Mouse (Mus musculus) liver, embryonic 15.5 days (tissue): Measurements from ENCODE around the gene Lgi4. TPM values are rescaled to one million over a fixed set of nuclear protein-coding genes. Genes with fewer than 3 reads are reported as not detected.

ENCODE experiments used
- ATAC-seq: fragments of 200-750 bp; cut with Nextera tagmentation; 2 replicates; pipeline ENCODE4 v1.8.0; 2017; ENCODE audit warnings: moderate number of reproducible peaks, mild to moderate bottlenecking, moderate library complexity; ENCODE audit not compliant: insufficient read depth
- H3K27ac ChIP-seq: fragments of 300-500 bp; sonication (generic); replicated peaks from 2 replicates; pipeline ENCODE4 v1.5.1; 2015; ENCODE audit warnings: mild to moderate bottlenecking, inconsistent platforms
- H3K27me3 ChIP-seq: fragments of 300-500 bp; sonication (generic); 2 replicates; pipeline ENCODE4 v1.6.1; 2015; ENCODE audit warnings: mild to moderate bottlenecking, inconsistent platforms
- H3K36me3 ChIP-seq: fragments of 300-500 bp; sonication (generic); replicated peaks from 2 replicates; pipeline ENCODE4 v1.6.1; 2015; ENCODE audit warnings: moderate library complexity, mild to moderate bottlenecking, inconsistent platforms
- H3K4me1 ChIP-seq: fragments of 300-500 bp; sonication (generic); replicated peaks from 2 replicates; pipeline ENCODE4 v1.6.1; 2015; ENCODE audit warnings: inconsistent platforms
- H3K4me2 ChIP-seq: fragments of 300-500 bp; sonication (generic); 2 replicates; pipeline ENCODE4 v1.6.1; 2015; ENCODE audit warnings: moderate library complexity, mild to moderate bottlenecking, inconsistent platforms
- H3K4me3 ChIP-seq: fragments of 300-500 bp; sonication (generic); replicated peaks from 2 replicates; pipeline ENCODE4 v1.5.1; 2015; ENCODE audit warnings: mild to moderate bottlenecking, inconsistent platforms
- H3K9ac ChIP-seq: fragments of 300-500 bp; sonication (generic); 2 replicates; pipeline ENCODE4 v1.6.1; 2015; ENCODE audit warnings: moderate library complexity, mild to moderate bottlenecking, inconsistent platforms
- H3K9me3 ChIP-seq: fragments of 300-500 bp; sonication (generic); replicated peaks from 2 replicates; pipeline ENCODE4 v1.6.1; 2016; ENCODE audit warnings: inconsistent platforms
- WGBS: fragments of 180-500 bp; shearing (Covaris S2); methylation state at CpG from one replicate; pipeline ENCODE4 v1.1.7; 2015; ENCODE audit warnings: mixed read lengths; ENCODE audit not compliant: insufficient replicate concordance; 5-methylcytosine and 5-hydroxymethylcytosine counted together
- polyA plus RNA-seq: library from polyadenylated mRNA; unstranded; fragments of >200 nt; fragmentation: Nextera tagmentation; extraction: Ambion mirVana; gene quantifications from 2 replicates; pipeline ENCODE4 v1.2.1, GENCODE M21; 2015

Gene Lgi4
- polyA plus RNA-seq, 1 experiment from 2014 or later: not detected

DNA sequence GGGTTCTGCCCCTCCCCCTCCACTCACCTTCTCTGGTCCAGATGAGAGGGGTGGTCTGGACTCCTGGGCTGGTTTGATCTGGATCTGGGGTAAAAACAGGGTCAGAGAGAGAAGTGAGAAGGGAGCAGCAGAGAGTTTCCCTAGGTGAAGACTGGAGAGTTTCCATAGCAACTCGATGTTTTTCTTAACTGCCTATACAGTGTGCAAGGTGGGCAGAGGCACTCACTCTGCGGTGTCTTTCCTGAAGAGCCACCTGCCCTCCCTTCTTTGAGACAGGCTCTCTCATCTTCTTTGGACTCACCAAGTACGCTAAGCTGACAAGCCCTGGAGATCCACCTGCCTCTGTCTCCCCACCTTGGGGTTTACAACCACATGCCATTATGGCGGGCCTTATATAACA lies 20.1 kb upstream of the Lgi4 start:
- H3K4me3 ChIP-seq: no peak overlapping the region
- 73% methylated on average over 4 of the region's 4 CpGs for WGBS
- ATAC-seq: no peak
- H3K9me3 ChIP-seq: no peaks in the 10 kb centered on the region
- H3K9ac ChIP-seq: no peak overlapping the region
- no peak overlapping the region for H3K4me2 ChIP-seq
- no peak overlapping the region for H3K27ac ChIP-seq
- peaks cover 9% of the 10 kb centered on the region; the same call in 1 of the 2 replicates for H3K4me1 ChIP-seq
- H3K27me3 ChIP-seq: peaks cover 24% of the 10 kb centered on the region
- no peaks in the 10 kb centered on the region for H3K36me3 ChIP-seq

DNA sequence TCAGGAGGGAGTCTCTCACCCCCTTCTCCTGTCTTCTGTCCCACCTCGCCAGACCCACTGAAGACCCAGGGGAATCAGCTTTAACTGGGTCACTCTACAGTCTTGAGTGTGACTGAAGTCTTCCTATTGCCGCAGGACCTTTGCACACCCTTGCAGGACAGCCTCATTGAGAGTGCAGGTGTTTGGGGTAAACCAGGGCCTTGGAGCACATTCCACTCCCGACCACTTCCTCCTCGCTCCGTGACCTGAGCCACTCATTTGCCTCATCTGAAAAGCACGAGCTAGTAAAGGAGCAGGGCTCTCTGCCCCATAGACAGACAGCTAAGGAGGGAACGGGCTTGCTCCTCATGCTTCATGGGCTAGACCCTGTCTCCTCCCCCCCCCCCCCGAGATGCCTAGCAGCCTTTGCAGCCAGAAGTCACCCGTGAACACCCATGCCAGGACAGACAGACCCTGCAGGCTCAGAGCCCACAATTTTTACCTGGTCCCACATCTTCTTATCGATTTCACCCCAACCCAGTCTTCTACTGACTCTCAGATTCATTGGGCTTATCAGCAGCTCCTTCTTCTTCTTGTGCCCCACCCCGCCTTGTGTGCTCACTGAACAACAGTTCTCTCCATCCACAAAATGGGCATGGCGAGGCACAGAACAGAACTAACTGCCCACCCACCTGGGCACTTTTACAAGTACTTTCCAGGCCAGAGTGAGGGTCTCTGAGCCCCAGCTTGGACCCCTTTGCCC lies 18.7 kb upstream of the Lgi4 start:
- Histone ChIP-seq H3K9me3 (no peaks in the 10 kb centered on the region), H3K36me3 (no peaks in the 10 kb centered on the region), H3K4me1 (0 out of 2 replicates have a peak, but pooled peaks cover 4% of the 10 kb centered on the region), H3K4me3 (no peak overlapping the region), H3K4me2 (0 out of 2 replicates have a peak overlapping the region, but pooled peaks have one; percentile 52), H3K27me3 (peaks cover 30% of the 10 kb centered on the region), H3K27ac (no peak overlapping the region), H3K9ac (no peak overlapping the region)
- no peak for ATAC-seq
- 31% methylated on average over 12 of the region's 12 CpGs for WGBS

DNA sequence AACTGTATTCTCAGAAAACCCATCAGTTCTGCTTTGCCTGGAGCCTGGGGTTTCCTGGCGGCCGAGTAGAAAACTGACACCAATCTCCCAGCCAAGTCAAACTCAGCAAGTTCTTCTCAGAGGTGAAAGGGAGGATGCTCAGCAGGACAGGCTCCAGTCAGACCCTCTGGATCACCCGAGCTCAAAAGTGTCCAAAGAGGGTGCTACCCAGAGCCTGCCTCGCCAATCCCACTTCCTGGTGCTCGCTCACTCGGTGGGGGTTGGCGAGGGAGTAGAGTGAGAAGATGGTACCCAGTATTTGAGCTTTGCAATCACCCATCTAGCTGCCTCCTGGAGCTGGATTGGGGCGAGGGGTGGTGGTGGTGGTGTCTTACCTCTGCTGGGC lies 18.1 kb upstream of the Lgi4 start:
- WGBS: 14% methylated on average over 8 of the region's 8 CpGs
- Histone ChIP-seq H3K4me1 (0 out of 2 replicates have a peak, but pooled peaks cover 4% of the 10 kb centered on the region), H3K9me3 (no peaks in the 10 kb centered on the region), H3K4me2 (peak overlapping the region; percentile 52), H3K27me3 (peaks cover 30% of the 10 kb centered on the region), H3K27ac (no peak overlapping the region), H3K36me3 (no peaks in the 10 kb centered on the region), H3K9ac (no peak overlapping the region), H3K4me3 (peak overlapping the region; percentile 43)
- no peak for ATAC-seq

DNA sequence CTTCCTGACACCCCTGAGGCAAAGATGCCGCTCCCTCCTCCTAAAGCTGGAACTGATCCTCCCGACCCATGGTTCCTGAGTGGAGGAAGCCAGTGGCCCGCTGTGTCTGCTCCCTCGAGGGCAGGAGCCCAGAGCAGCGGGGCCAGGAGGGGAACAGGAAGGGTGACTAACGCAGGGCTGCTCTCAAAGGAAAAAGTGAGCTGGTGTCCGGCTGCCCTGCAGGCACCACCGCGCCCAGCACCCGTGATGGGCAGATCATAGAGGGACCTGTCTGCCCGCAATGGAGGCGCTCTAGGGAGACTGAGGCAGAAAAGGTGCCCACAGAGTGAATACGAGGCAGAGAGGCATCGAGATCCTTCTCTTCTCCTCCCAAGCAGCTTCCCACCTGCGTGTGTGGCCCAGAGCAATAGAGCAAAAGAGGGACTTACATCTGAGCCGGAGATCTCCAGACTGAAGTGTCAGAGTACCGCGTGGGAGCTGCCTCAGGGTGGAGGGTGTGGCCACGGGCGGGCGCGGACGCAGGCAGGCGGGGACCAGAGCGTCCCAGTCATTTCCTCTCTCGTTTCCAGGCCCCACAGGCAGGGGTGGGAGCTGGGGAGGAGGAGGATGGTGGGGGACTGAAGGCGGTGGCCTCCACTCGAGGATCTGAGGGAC lies 17.4 kb upstream of the Lgi4 start:
- H3K4me2 ChIP-seq: peak overlapping the region; percentile 52
- peak overlapping the region; percentile 43 for H3K4me3 ChIP-seq
- WGBS: 2% methylated on average over 28 of the region's 28 CpGs
- peak; percentile 37; the same call in 1 of the 2 replicates for ATAC-seq
- H3K9ac ChIP-seq: no peak overlapping the region
- H3K27me3 ChIP-seq: peaks cover 30% of the 10 kb centered on the region
- no peaks in the 10 kb centered on the region for H3K9me3 ChIP-seq
- no peaks in the 10 kb centered on the region for H3K36me3 ChIP-seq
- no peak overlapping the region; the same call in 1 of the 2 replicates for H3K27ac ChIP-seq
- 0 out of 2 replicates have a peak, but pooled peaks cover 4% of the 10 kb centered on the region for H3K4me1 ChIP-seq

DNA sequence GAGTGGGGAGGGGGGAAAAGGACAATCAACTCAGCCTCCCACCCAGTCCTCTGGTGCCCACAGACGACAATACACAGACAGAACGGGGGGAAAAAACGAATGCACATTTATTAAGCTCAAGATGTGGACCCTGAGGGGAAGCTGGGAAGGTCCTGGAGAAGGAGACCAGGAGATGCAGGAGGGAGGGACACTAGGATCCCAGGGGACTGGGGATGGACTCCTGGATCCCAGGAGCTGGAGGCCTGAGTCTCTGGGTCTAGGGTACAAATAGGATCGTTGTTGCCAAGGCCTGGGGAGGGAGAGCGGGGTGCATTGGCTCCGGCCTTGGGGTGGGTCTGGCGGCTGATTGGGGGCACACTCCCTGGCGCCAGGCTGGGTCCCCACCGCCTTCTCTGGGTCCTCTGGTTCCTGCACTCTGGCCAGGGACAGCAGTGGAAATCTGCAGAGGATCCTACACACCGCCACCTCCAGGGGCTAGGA lies 16.7 kb upstream of the Lgi4 start, which contains the start of gene Fxyd5:
Gene Fxyd5, minus strand, starts transcription at position 51 of the 480 bp plus-strand sequence.
- no peaks in the 10 kb centered on the region for H3K9me3 ChIP-seq
- no peak for ATAC-seq
- H3K27me3 ChIP-seq: peaks cover 30% of the 10 kb centered on the region
- peak within 1 kb of the TSS; percentile 43 for H3K4me3 ChIP-seq
- peak within 1 kb of the TSS; percentile 52 for H3K4me2 ChIP-seq
- no peaks in the 10 kb centered on the region for H3K36me3 ChIP-seq
- no peak within 1 kb of the TSS; the same call in 1 of the 2 replicates for H3K27ac ChIP-seq
- H3K9ac ChIP-seq: no peak within 1 kb of the TSS
- 31% methylated on average over 10 of the region's 10 CpGs for WGBS
- H3K4me1 ChIP-seq: 0 out of 2 replicates have a peak, but pooled peaks cover 4% of the 10 kb centered on the region

DNA sequence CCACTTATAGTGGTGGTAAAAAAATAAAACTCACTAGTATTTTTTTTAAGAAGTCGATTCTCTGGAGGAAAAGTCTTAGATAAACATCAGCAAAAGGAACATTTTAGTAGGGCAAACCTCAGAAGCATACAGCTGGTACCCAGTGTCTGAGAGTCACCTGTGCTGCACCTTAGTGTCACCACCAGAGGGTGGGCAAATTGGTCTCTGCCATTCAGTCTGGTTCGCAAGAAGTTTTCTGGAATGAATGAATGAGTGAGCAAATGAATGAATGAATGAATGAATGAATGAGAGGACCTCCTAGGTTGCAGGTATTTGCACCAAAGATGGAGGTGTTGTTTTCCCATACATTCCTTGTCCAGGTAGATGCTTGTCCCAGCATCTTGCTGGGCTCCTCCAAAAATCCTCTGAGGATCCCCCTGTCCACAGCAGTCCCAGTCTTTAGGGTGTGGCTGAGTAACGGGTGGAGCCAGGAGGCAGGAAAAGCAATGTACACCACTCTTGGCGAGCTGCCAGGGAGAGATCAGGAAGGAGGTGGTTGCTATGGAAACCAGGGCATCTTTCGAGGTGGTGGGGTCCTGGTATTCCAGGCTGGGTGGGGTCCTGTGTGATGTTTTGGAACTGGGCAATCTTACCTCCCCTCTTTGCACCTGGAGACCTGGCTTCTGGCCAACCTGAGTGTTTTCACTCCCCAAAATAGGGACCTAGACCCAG lies 9.9 kb upstream of the Lgi4 start:
- 17% methylated on average over 5 of the region's 5 CpGs for WGBS
- H3K27me3 ChIP-seq: peaks cover 54% of the 10 kb centered on the region
- ATAC-seq: no peak
- H3K9ac ChIP-seq: no peak overlapping the region
- no peaks in the 10 kb centered on the region for H3K36me3 ChIP-seq
- H3K4me1 ChIP-seq: peaks cover 24% of the 10 kb centered on the region
- H3K9me3 ChIP-seq: no peaks in the 10 kb centered on the region
- H3K27ac ChIP-seq: no peak overlapping the region
- H3K4me2 ChIP-seq: no peak overlapping the region
- no peak overlapping the region for H3K4me3 ChIP-seq

DNA sequence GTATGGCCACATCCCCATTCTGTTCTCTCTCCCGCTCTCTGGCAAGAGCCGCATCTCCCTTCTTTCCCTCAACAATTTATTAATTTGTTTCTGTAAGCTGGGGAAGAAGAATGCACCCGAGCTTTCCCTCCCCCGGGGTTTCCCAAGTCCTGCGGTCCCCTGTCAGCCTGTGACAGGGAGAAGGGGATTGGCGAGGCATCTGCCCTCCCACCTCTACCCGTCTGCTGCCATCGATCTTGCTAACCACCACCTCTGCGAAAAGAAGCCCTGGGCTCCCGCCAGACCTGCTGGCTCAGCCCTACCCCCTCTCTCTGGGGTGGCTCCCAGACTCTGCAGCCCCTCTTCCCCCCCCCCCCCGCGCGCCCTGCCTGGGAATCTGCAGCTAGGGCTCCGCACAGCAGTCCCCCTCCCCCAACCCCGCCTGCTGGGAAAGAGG lies 9.3 kb upstream of the Lgi4 start:
- Histone ChIP-seq H3K27ac (no peak overlapping the region), H3K9me3 (no peaks in the 10 kb centered on the region), H3K4me3 (no peak overlapping the region), H3K4me1 (peaks cover 27% of the 10 kb centered on the region), H3K36me3 (no peaks in the 10 kb centered on the region), H3K27me3 (peaks cover 50% of the 10 kb centered on the region), H3K9ac (no peak overlapping the region), H3K4me2 (no peak overlapping the region)
- ATAC-seq: no peak
- WGBS: 4% methylated on average over 14 of the region's 15 CpGs

DNA sequence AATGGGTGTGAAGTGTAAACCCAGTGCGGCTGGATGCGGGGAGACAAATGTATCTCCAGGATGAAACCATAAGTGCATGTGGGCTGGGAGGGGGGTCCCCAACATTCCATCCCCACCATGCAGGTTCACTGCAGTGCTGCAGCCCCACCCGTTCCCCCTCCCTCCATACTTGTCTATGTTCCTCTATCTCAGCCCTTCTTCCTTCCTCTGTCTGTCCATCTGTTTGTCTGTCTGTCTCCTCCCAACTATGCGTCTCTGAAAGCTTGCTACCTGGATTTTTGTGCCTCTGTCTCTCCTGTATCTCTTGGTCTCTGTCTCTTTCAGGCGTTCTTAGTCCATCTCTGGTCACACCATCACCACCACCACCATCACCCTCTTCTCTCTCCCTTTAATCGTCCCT lies 8.7 kb upstream of the Lgi4 start:
- Histone ChIP-seq H3K4me2 (no peak overlapping the region), H3K4me3 (no peak overlapping the region), H3K27me3 (peaks cover 50% of the 10 kb centered on the region), H3K27ac (no peak overlapping the region), H3K4me1 (peaks cover 27% of the 10 kb centered on the region), H3K9ac (no peak overlapping the region), H3K9me3 (no peaks in the 10 kb centered on the region), H3K36me3 (no peaks in the 10 kb centered on the region)
- 7% methylated on average over 6 of the region's 6 CpGs for WGBS
- ATAC-seq: no peak

DNA sequence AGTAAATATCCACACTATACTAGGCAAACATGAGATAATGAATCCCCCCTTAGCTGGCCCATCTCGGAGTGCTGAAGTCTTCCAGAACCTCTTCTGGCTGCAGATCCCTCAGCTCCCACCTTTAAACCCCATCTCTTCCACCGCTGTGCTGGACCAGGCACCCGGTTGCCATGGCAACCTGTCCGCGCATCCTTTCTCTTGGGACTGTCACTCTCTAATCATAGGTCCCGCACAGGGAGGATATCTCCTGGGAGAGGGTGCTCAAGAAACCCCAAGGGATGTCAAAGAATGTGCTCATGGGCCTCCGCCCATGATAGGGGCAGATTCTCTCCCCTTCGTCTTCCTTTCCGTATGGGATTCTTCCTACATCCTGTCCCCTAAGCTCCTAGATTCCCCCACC lies 8.2 kb upstream of the Lgi4 start:
- H3K4me3 ChIP-seq: no peak overlapping the region
- H3K9ac ChIP-seq: no peak overlapping the region
- WGBS: 3% methylated on average over 9 of the region's 9 CpGs
- H3K36me3 ChIP-seq: no peaks in the 10 kb centered on the region
- no peak for ATAC-seq
- H3K27me3 ChIP-seq: peaks cover 50% of the 10 kb centered on the region
- peaks cover 27% of the 10 kb centered on the region for H3K4me1 ChIP-seq
- H3K4me2 ChIP-seq: no peak overlapping the region
- no peak overlapping the region for H3K27ac ChIP-seq
- H3K9me3 ChIP-seq: no peaks in the 10 kb centered on the region

DNA sequence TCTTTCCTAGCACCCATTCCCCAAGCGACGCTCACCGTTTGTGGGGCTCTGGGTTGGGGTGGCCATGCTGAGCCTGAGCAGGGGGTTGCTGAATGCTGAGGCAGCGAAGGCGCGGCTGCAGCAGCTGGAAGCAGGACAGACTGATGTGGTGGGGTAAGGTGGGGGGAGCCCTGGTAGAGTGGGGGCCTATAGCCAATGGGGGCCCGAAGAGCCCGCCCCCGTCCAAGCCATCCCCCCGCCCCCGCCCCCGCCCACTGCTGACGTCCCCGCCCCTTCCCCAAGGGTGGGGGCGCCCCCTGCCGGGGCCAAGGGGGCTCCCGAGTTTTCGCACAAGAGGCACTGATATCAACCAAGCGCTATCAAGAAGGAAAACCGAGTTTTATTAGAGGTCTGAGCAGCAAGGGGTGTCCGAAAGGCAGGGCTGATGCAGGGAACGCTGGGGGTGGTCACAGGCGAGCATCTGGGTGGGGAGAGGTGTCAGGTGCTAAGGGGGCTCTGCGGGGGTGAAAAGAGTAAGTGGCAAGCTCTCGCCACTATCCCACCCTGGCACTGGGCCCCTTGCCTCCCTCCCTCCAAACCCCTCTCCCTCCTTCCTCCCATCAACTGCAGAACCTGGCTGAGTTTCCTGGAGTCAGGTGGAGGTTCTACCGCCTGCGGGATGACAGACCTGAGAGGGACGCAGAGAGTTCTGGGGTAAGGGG lies 7.7 kb upstream of the Lgi4 start, which contains the start of gene Fxyd7:
Gene Fxyd7, minus strand, starts transcription at position 147 of the 701 bp plus-strand sequence.
- Histone ChIP-seq H3K9me3 (no peaks in the 10 kb centered on the region), H3K27me3 (peaks cover 50% of the 10 kb centered on the region), H3K9ac (no peak within 1 kb of the TSS), H3K4me2 (peak within 1 kb of the TSS; percentile 23; the same call in 1 of the 2 replicates), H3K36me3 (no peaks in the 10 kb centered on the region), H3K27ac (no peak within 1 kb of the TSS), H3K4me3 (no peak within 1 kb of the TSS), H3K4me1 (peaks cover 29% of the 10 kb centered on the region)
- ATAC-seq: no peak
- 3% methylated on average over 27 of the region's 28 CpGs for WGBS
